In the genomic region with DNA sequence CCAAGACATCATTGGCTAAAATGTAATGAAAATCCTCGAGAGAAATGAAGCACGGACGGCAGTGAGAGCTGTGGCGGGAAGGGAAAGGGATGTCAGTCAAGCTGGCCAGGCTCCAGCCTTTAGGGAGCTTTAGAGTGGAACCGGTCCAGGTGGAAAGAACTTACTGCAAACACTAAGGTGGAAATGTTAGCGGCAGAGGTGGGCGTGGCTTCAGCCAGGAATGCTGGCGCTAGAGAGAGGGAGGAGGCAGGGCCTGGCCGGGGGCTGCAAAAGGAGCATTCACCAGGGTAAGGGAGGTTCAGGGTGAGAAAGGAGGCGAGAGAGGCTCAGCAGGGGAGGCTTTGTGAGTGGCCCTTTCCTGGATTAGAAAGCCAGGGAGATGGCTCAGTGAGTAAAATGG, we compare ENCODE assay signal across 7 mouse cellular contexts. TPM values are rescaled to one million over a fixed set of nuclear protein-coding genes. Genes with fewer than 3 reads are reported as not detected.
A peak's percentile ranks its signal among the peaks of the same experiment; 100 is the strongest.
DNase-seq lines count a peak whose midpoint lies in the region; ATAC-seq and TF ChIP-seq lines count a peak whose summit lies in the region.

No protein-coding gene starts in this region.

- no peaks in the 10 kb centered on the region for H3K36me3 ChIP-seq in ES-E14 (ENCODE audit: control insufficient read depth, insufficient read depth, low read length, poor library complexity, severe bottlenecking)
- H3K36me3 ChIP-seq in intestine, embryonic 16.5 days (ENCODE audit: control insufficient read depth, insufficient read depth, low read length): no peaks in the 10 kb centered on the region
- H3K36me3 ChIP-seq in liver, embryonic 15.5 days (replicated peaks): no peaks in the 10 kb centered on the region
- no peaks in the 10 kb centered on the region for H3K36me3 ChIP-seq in stomach, postnatal 0 days (ENCODE audit: control insufficient read depth, insufficient read depth, low read length)

- TF ChIP-seq EP300 in stomach, postnatal 0 days (optimal IDR thresholded peaks at IDR 0.05): no peak

- no peak for ATAC-seq in intestine, embryonic 16.5 days
- ATAC-seq in liver, embryonic 15.5 days (ENCODE audit: insufficient read depth): no peak
- no peak for ATAC-seq in stomach, postnatal 0 days (ENCODE audit: low FRiP score, low TSS enrichment)

- peaks cover 11 to 27% of the 10 kb centered on the region in 2 experiments for H3K4me1 ChIP-seq in ES-E14 (ENCODE audit: control insufficient read depth in 2 of 2, insufficient read depth in 2 of 2, low read length in 2 of 2, poor library complexity in 1 of 2)
- peaks cover 14% of the 10 kb centered on the region for H3K4me1 ChIP-seq in intestine, embryonic 16.5 days (ENCODE audit: control insufficient read depth, insufficient read depth, low read length)
- H3K4me1 ChIP-seq in liver, embryonic 15.5 days (replicated peaks): peaks cover 12% of the 10 kb centered on the region
- no peaks in the 10 kb centered on the region for H3K4me1 ChIP-seq in stomach, postnatal 0 days (replicated peaks; ENCODE audit: control insufficient read depth, insufficient read depth)

- H3K27ac ChIP-seq in ES-E14 (ENCODE audit: insufficient read depth, low read depth, low read length, poor library complexity, severe bottlenecking): peak overlapping the region; percentile 68; the same call in 1 of the 2 replicates
- H3K27ac ChIP-seq in intestine, embryonic 16.5 days (ENCODE audit: low read length): no peak overlapping the region
- H3K27ac ChIP-seq in liver, embryonic 15.5 days (replicated peaks): no peak overlapping the region
- H3K27ac ChIP-seq in stomach, postnatal 0 days (replicated peaks): no peak overlapping the region

- no peak for TF ChIP-seq CTCF in stomach, postnatal 0 days (IDR thresholded peaks at IDR 0.05; ENCODE audit: low read depth)

- no peaks in the 10 kb centered on the region for H3K27me3 ChIP-seq in intestine, embryonic 16.5 days (replicated peaks; ENCODE audit: control insufficient read depth, insufficient read depth, low read length)
- H3K27me3 ChIP-seq in liver, embryonic 15.5 days: 0 out of 2 replicates have a peak, but pooled peaks cover 3% of the 10 kb centered on the region
- H3K27me3 ChIP-seq in stomach, postnatal 0 days (ENCODE audit: control insufficient read depth, insufficient read depth, low read length): no peaks in the 10 kb centered on the region

- DNase-seq in ES-E14 (ENCODE audit: low read depth, low spot score): peak; percentile 84
- DNase-seq in embryo, embryonic 10 days (ENCODE audit: low spot score): peak; percentile 68
- peak; percentile 70 for DNase-seq in stomach, postnatal 0 days (ENCODE audit: low spot score)
- DNase-seq in right cerebral cortex, adult 2 months (ENCODE audit: low spot score in 2 of 2): no peak
- no peak for DNase-seq in spleen, postnatal 10 days (ENCODE audit: low spot score in 2 of 2)

- no peak overlapping the region for H3K9ac ChIP-seq in ES-E14 (ENCODE audit: insufficient read depth, low read depth, low read length, poor library complexity, severe bottlenecking)
- H3K9ac ChIP-seq in intestine, embryonic 16.5 days (ENCODE audit: low read depth, low read length): 0 out of 2 replicates have a peak overlapping the region, but pooled peaks have one; percentile 0
- H3K9ac ChIP-seq in liver, embryonic 15.5 days: no peak overlapping the region
- H3K9ac ChIP-seq in stomach, postnatal 0 days (ENCODE audit: low read length): no peak overlapping the region

- WGBS in intestine, embryonic 16.5 days: 7% methylated on average over 10 of the region's 10 CpGs
- 20% methylated on average over 10 of the region's 10 CpGs for WGBS in liver, embryonic 15.5 days (ENCODE audit: insufficient replicate concordance)
- 6% methylated on average over 10 of the region's 10 CpGs for WGBS in stomach, postnatal 0 days

- peak overlapping the region; percentile 8; the same call in 1 of the 2 replicates for H3K4me2 ChIP-seq in intestine, embryonic 16.5 days (ENCODE audit: low read depth, low read length)
- H3K4me2 ChIP-seq in liver, embryonic 15.5 days: peak overlapping the region; percentile 19; the same call in 1 of the 2 replicates
- peak overlapping the region; percentile 15; the same call in 1 of the 2 replicates for H3K4me2 ChIP-seq in stomach, postnatal 0 days (replicated peaks; ENCODE audit: low read depth)

- in situ Hi-C loops in ES-E14 (cut with MboI; ENCODE audit: low sequenced_read_pairs in 2 of 2, unreplicated experiment in 2 of 2): loop anchor here in 1 of 2 experiments (10.0 kb wide), 1 partner anchor 86 kb away; no protein-coding TSS in a partner anchor

- H3K9me3 ChIP-seq in ES-E14 (ENCODE audit: control insufficient read depth, insufficient read depth, low read depth, low read length): no peaks in the 10 kb centered on the region
- H3K9me3 ChIP-seq in intestine, embryonic 16.5 days (ENCODE audit: control insufficient read depth, low read length): no peaks in the 10 kb centered on the region
- H3K9me3 ChIP-seq in liver, embryonic 15.5 days (replicated peaks): no peaks in the 10 kb centered on the region
- H3K9me3 ChIP-seq in stomach, postnatal 0 days (ENCODE audit: control insufficient read depth, low read length): no peaks in the 10 kb centered on the region

- H3K4me3 ChIP-seq in ES-E14 (ENCODE audit: insufficient read depth in 1 of 2, low read depth in 1 of 2, low read length in 2 of 2, poor library complexity in 1 of 2, severe bottlenecking in 1 of 2): peak overlapping the region in 1 of 2 experiments; percentile 4; a peak in 1 of 4 replicates
- H3K4me3 ChIP-seq in intestine, embryonic 16.5 days (ENCODE audit: low read length): no peak overlapping the region
- H3K4me3 ChIP-seq in liver, embryonic 15.5 days (replicated peaks): no peak overlapping the region
- H3K4me3 ChIP-seq in stomach, postnatal 0 days (ENCODE audit: low read depth, low read length): no peak overlapping the region; the same call in 1 of the 2 replicates

TF ChIP-seq in ES-E14, 5 proteins besides CTCF, POLR2A, EP300 and RAD21:
- TF ChIP-seq CHD2 (IDR thresholded peaks at IDR 0.05; ENCODE audit: low read depth, low read length) (no peak), MAFK (IDR thresholded peaks at IDR 0.05; ENCODE audit: insufficient read depth, low read depth, low read length) (no peak), ZNF384 (IDR thresholded peaks at IDR 0.05; ENCODE audit: low read depth, low read length) (no peak), HCFC1 (IDR thresholded peaks at IDR 0.05; ENCODE audit: borderline replicate concordance, insufficient read depth, low read length) (no peak)

RNA-seq across cellular contexts. Expression of a gene that starts 11.7 kb away (rescaled TPM):
- total RNA-seq in ES-E14 (2012; rRNA removed): 80.8 and 89.5 TPM in 2 replicates
- polyA plus RNA-seq in intestine, embryonic 16.5 days (2015; fragmentation: Nextera tagmentation; extraction: Ambion mirVana): 165 and 181 TPM in 2 replicates
- 62.1 and 66.9 TPM in 2 replicates for polyA plus RNA-seq in liver, embryonic 15.5 days (2015; fragmentation: Nextera tagmentation; extraction: Ambion mirVana)
- polyA plus RNA-seq in stomach, postnatal 0 days (2015; fragmentation: Nextera tagmentation; extraction: Ambion mirVana): 87.3 and 90.2 TPM in 2 replicates

RNA-seq across cellular contexts. Expression of a gene that starts 14.3 kb away (rescaled TPM):
- total RNA-seq in ES-E14 (2012; rRNA removed): 35.7 and 62.4 TPM in 2 replicates
- 24.3 and 24.4 TPM in 2 replicates for polyA plus RNA-seq in intestine, embryonic 16.5 days (2015; fragmentation: Nextera tagmentation; extraction: Ambion mirVana)
- polyA plus RNA-seq in liver, embryonic 15.5 days (2015; fragmentation: Nextera tagmentation; extraction: Ambion mirVana): 4.2 and 4.8 TPM in 2 replicates
- polyA plus RNA-seq in stomach, postnatal 0 days (2015; fragmentation: Nextera tagmentation; extraction: Ambion mirVana): 16.3 and 19.4 TPM in 2 replicates

RNA-seq across cellular contexts. Expression of a gene that starts 24.9 kb away (rescaled TPM):
- total RNA-seq in ES-E14 (2012; rRNA removed): 153 and 310 TPM in 2 replicates
- polyA plus RNA-seq in intestine, embryonic 16.5 days (2015; fragmentation: Nextera tagmentation; extraction: Ambion mirVana): 12.7 and 13.7 TPM in 2 replicates
- polyA plus RNA-seq in liver, embryonic 15.5 days (2015; fragmentation: Nextera tagmentation; extraction: Ambion mirVana): 10.2 and 11.3 TPM in 2 replicates
- 9.5 and 11.9 TPM in 2 replicates for polyA plus RNA-seq in stomach, postnatal 0 days (2015; fragmentation: Nextera tagmentation; extraction: Ambion mirVana)

RNA-seq across cellular contexts. Expression of a gene that starts 31.2 kb away (rescaled TPM):
- total RNA-seq in ES-E14 (2012; rRNA removed): 122 and 124 TPM in 2 replicates
- 56.3 and 56.9 TPM in 2 replicates for polyA plus RNA-seq in intestine, embryonic 16.5 days (2015; fragmentation: Nextera tagmentation; extraction: Ambion mirVana)
- polyA plus RNA-seq in liver, embryonic 15.5 days (2015; fragmentation: Nextera tagmentation; extraction: Ambion mirVana): 54.5 and 59.1 TPM in 2 replicates
- polyA plus RNA-seq in stomach, postnatal 0 days (2015; fragmentation: Nextera tagmentation; extraction: Ambion mirVana): 17.9 TPM in 2 replicates

RNA-seq across cellular contexts. Expression of a gene that starts 38.3 kb away (rescaled TPM):
- total RNA-seq in ES-E14 (2012; rRNA removed): 1.5 and 3.1 TPM in 2 replicates
- polyA plus RNA-seq in intestine, embryonic 16.5 days (2015; fragmentation: Nextera tagmentation; extraction: Ambion mirVana): 1.8 and 5.4 TPM in 2 replicates
- polyA plus RNA-seq in liver, embryonic 15.5 days (2015; fragmentation: Nextera tagmentation; extraction: Ambion mirVana): 195 and 201 TPM in 2 replicates
- 0.50 and 0.81 TPM in 2 replicates for polyA plus RNA-seq in stomach, postnatal 0 days (2015; fragmentation: Nextera tagmentation; extraction: Ambion mirVana)

Comparison
In these comparisons a context has a peak if more than half of its experiments do, and no peak if none do; other contexts are left out.
1. DNase-seq: peak in ES-E14 (single experiment), embryo, embryonic 10 days (single experiment) and stomach, postnatal 0 days (single experiment); none in right cerebral cortex, adult 2 months (0 of 2) and spleen, postnatal 10 days (0 of 2).
2. Peak in every context shown above with its lines, with median percentiles within 50 percentile points of each other: H3K4me2 ChIP-seq.